15 mouse cellular contexts compared by ENCODE assay signal in the genomic region with DNA sequence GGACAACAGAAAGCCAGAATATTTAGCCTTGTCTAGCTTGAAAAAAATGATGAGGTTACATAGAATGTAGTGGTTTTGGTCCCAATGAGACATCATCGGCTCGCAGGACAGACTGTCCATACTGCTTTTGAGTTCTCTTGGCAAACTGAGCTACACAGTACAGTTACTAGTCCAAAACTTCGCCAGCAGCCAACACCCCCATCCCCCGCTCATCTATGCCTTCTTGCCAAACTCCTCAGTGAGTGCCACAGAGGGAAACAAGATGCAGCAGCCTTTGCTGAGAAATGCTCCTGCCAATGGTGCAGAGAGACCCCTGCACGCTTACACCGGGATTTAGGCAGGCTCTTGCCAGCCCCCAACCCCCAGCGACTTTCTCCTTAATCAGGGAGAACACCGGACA. TPM values are rescaled to one million over a fixed set of nuclear protein-coding genes. Genes with fewer than 3 reads are reported as not detected.
DNase-seq lines count a peak whose midpoint lies in the region; ATAC-seq and TF ChIP-seq lines count a peak whose summit lies in the region.
"Had no signal": no experiment of that assay in that cellular context is flagged by ENCODE, and none has a peak within 500 bp of the region (broad histone marks: within the 10 kb centered on the region; RNA-seq: fewer than 3 reads in every experiment).

No protein-coding gene starts in this region.

- no peak overlapping the region for H3K4me3 ChIP-seq in lung, embryonic 16.5 days (ENCODE audit: low read length)
- H3K4me3 ChIP-seq: embryonic facial prominence, embryonic 12.5 days; liver, embryonic 13.5 days; myocyte; stomach, embryonic 15.5 days had no signal

- TF ChIP-seq POLR2A in brain, embryonic 14.5 days (IDR thresholded peaks at IDR 0.05; ENCODE audit: borderline replicate concordance, extremely low read depth, insufficient read depth, insufficient read length, poor library complexity, severe bottlenecking) = no peak

- no peaks in the 10 kb centered on the region for H3K36me3 ChIP-seq in lung, embryonic 16.5 days (ENCODE audit: control insufficient read depth, insufficient read depth, low read length)
- H3K36me3 ChIP-seq: liver, embryonic 13.5 days; stomach, embryonic 15.5 days had no signal

- H3K27me3 ChIP-seq in lung, embryonic 16.5 days (ENCODE audit: control insufficient read depth, insufficient read depth, low read depth, low read length) = no peaks in the 10 kb centered on the region
- H3K27me3 ChIP-seq: embryonic facial prominence, embryonic 12.5 days; liver, embryonic 13.5 days; Patski; stomach, embryonic 15.5 days had no signal

- ATAC-seq in lung, embryonic 16.5 days (ENCODE audit: low read depth) = peak; percentile 74
- ATAC-seq: Patski had no signal

- 73% methylated on average over 8 of the region's 8 CpGs for WGBS in lung, embryonic 16.5 days

- TF ChIP-seq CTCF in brain, embryonic 14.5 days (IDR thresholded peaks at IDR 0.05; ENCODE audit: borderline replicate concordance, extremely low read depth, insufficient read depth, insufficient read length) = no peak

- DNase-seq in heart, adult 11 months = peak; percentile 62
- DNase-seq in heart, adult 8-10 months (ENCODE audit: low spot score) = no peak
- DNase-seq in lung, adult 18-20 months = no peak
- DNase-seq in brain, embryonic 14.5 days (ENCODE audit: low read depth) = peak; percentile 73
- DNase-seq in lung, postnatal 36 days = peak; percentile 11
- DNase-seq in gastrocnemius, adult 8-10 months (ENCODE audit: low spot score in 2 of 2) = no peak
- no peak for DNase-seq in spleen, adult 12 weeks (ENCODE audit: low spot score)
- DNase-seq: gastrocnemius, postnatal 36 days; liver, embryonic 13.5 days; thymus, postnatal 14 days had no signal

- no peak overlapping the region for H3K27ac ChIP-seq in lung, embryonic 16.5 days (ENCODE audit: low read length)
- H3K27ac ChIP-seq: embryonic facial prominence, embryonic 12.5 days; liver, embryonic 13.5 days; stomach, embryonic 15.5 days had no signal

- no peak overlapping the region for H3K4me2 ChIP-seq in lung, embryonic 16.5 days (ENCODE audit: low read depth, low read length)
- H3K4me2 ChIP-seq: embryonic facial prominence, embryonic 12.5 days; liver, embryonic 13.5 days; stomach, embryonic 15.5 days had no signal

- H3K9me3 ChIP-seq in lung, embryonic 16.5 days (ENCODE audit: control insufficient read depth, low read length) = no peaks in the 10 kb centered on the region
- H3K9me3 ChIP-seq: embryonic facial prominence, embryonic 12.5 days; liver, embryonic 13.5 days; stomach, embryonic 15.5 days had no signal

- H3K4me1 ChIP-seq in lung, embryonic 16.5 days (replicated peaks; ENCODE audit: control insufficient read depth, insufficient read depth, low read length) = peaks cover 3% of the 10 kb centered on the region
- H3K4me1 ChIP-seq: liver, embryonic 13.5 days had no signal

- H3K9ac ChIP-seq in lung, embryonic 16.5 days (ENCODE audit: low read length) = no peak overlapping the region
- H3K9ac ChIP-seq: embryonic facial prominence, embryonic 12.5 days; liver, embryonic 13.5 days; stomach, embryonic 15.5 days had no signal

RNA-seq across cellular contexts. Expression of gene Basp1, which starts 34.9 kb away (rescaled TPM):
- under 1 TPM; 0.73 to 0.91 (median 0.83) TPM for total RNA-seq in heart, adult 8-10 months (2022)
- 9.3 and 13.0 TPM in 2 replicates for polyA plus RNA-seq in lung, embryonic 16.5 days (2015; fragmentation: Nextera tagmentation; extraction: Ambion mirVana)
- 631 and 795 TPM in 2 replicates for polyA plus RNA-seq in brain, embryonic 14.5 days (2012; rRNA removed)
- 1 to 10 TPM in 1 of 4 experiments, under 1 TPM in 3; 0.34 to 1.5 (median 0.75) TPM for total RNA-seq in gastrocnemius, adult 8-10 months (2022)

Comparison
In these comparisons a context has a peak if more than half of its experiments do, and no peak if none do; other contexts are left out.
1. DNase-seq: peak in heart, adult 11 months (single experiment), brain, embryonic 14.5 days (single experiment) and lung, postnatal 36 days (single experiment); none in heart, adult 8-10 months (single experiment), lung, adult 18-20 months (0 of 2), gastrocnemius, adult 8-10 months (0 of 2) and spleen, adult 12 weeks (single experiment).